Mouse (Mus musculus) lung, postnatal 0 days (tissue): ENCODE data around the gene Ppp3ca. TPM values are rescaled to one million over a fixed set of nuclear protein-coding genes. Genes with fewer than 3 reads are reported as not detected.
A peak's percentile ranks its signal among the peaks of the same experiment; 100 is the strongest.

Source experiments
- ATAC-seq: fragments of 200-750 bp; cut with Nextera tagmentation; 2 replicates; pipeline ENCODE4 v1.8.0; 2017; ENCODE audit warnings: moderate library complexity
- DNase-seq: peaks from one replicate; pipeline ENCODE4 v3.0.0-alpha.2; 2016; ENCODE audit warnings: low spot score
- H3K27ac ChIP-seq: fragments of 300-500 bp; sonication (generic); 2 replicates; pipeline ENCODE4 v1.5.1; 2014; ENCODE audit warnings: antibody characterized with exemption, mild to moderate bottlenecking, low read length, mixed read lengths
- H3K27me3 ChIP-seq: fragments of 300-500 bp; sonication (generic); replicated peaks from 2 replicates; pipeline ENCODE4 v1.6.1; 2014; ENCODE audit warnings: low read length, mixed read lengths; ENCODE audit not compliant: insufficient read depth
- H3K36me3 ChIP-seq: fragments of 300-500 bp; sonication (generic); 2 replicates; pipeline ENCODE4 v1.6.1; 2014; ENCODE audit warnings: low read length, mixed read lengths; ENCODE audit not compliant: insufficient read depth
- H3K4me1 ChIP-seq: fragments of 300-500 bp; sonication (generic); 2 replicates; pipeline ENCODE4 v1.6.1; 2014; ENCODE audit warnings: antibody characterized with exemption, low read depth, low read length, mixed read lengths; ENCODE audit not compliant: insufficient read depth
- H3K4me2 ChIP-seq: fragments of 300-500 bp; sonication (generic); replicated peaks from 2 replicates; pipeline ENCODE4 v1.6.1; 2014; ENCODE audit warnings: low read depth, mild to moderate bottlenecking, low read length, moderate library complexity, mixed read lengths
- H3K4me3 ChIP-seq: fragments of 300-500 bp; sonication (generic); 2 replicates; pipeline ENCODE4 v1.5.1; 2014; ENCODE audit warnings: low read depth, low read length
- H3K9ac ChIP-seq: fragments of 300-500 bp; sonication (generic); replicated peaks from 2 replicates; pipeline ENCODE4 v1.6.1; 2014; ENCODE audit warnings: low read depth, mild to moderate bottlenecking
- H3K9me3 ChIP-seq: fragments of 300-500 bp; sonication (generic); 2 replicates; pipeline ENCODE4 v1.6.1; 2016; ENCODE audit warnings: low read length, mixed read lengths
- CTCF ChIP-seq: IDR thresholded peaks from 2 replicates; pipeline ENCODE4 v1.5.1; 2016; ENCODE audit warnings: antibody characterized with exemption, mild to moderate bottlenecking
- EP300 ChIP-seq: IDR thresholded peaks from 2 replicates; pipeline ENCODE4 v1.6.1; 2016; ENCODE audit warnings: antibody characterized with exemption, mild to moderate bottlenecking, control low read depth
- WGBS: fragments of 180-500 bp; shearing (Covaris S2); extraction: QIAGEN DNeasy Blood & Tissue Kit; methylation state at CpG from one replicate; pipeline ENCODE4 v1.1.7; 2014; 5-methylcytosine and 5-hydroxymethylcytosine counted together
- polyA plus RNA-seq: library from polyadenylated mRNA; unstranded; fragments of >200 nt; fragmentation: Nextera tagmentation; extraction: Ambion mirVana; gene quantifications from 2 replicates; pipeline ENCODE4 v1.2.1, GENCODE M21; 2015

The Ppp3ca gene
- polyA plus RNA-seq, 1 experiment from 2014 or later, result 105 TPM

DNA sequence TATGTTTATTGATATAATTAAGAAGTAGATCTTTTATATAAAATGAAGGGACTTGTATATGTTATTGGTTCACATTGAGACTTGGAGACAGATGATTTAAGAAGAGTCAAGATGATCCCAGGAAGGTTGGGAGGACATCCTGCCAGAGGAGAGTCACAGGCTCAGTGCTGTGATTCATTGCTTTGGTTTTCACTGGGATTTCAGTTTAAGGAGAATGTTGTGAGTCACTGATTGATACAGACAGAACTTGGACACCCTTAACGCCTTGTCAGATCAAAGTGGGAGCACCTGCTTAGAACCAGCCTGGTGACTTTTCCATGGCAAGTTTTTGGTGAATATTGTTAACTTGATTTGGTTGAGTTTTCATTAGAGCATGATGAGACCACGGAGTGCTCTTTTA, 58.0 kb downstream of the Ppp3ca start:
- H3K4me3 ChIP-seq, result no peak overlapping the region
- DNase-seq, result no peak
- no peak for ATAC-seq
- H3K4me1 ChIP-seq, result peaks cover 10% of the 10 kb centered on the region; the same call in 1 of the 2 replicates
- H3K27ac ChIP-seq, result no peak overlapping the region
- no peak overlapping the region for H3K9ac ChIP-seq
- WGBS, result 80% methylated on average over 2 of the region's 2 CpGs
- H3K36me3 ChIP-seq, result no peaks in the 10 kb centered on the region
- H3K27me3 ChIP-seq, result no peaks in the 10 kb centered on the region
- TF ChIP-seq EP300, result no peak
- TF ChIP-seq CTCF, result no peak
- H3K9me3 ChIP-seq, result no peaks in the 10 kb centered on the region
- H3K4me2 ChIP-seq, result no peak overlapping the region

DNA sequence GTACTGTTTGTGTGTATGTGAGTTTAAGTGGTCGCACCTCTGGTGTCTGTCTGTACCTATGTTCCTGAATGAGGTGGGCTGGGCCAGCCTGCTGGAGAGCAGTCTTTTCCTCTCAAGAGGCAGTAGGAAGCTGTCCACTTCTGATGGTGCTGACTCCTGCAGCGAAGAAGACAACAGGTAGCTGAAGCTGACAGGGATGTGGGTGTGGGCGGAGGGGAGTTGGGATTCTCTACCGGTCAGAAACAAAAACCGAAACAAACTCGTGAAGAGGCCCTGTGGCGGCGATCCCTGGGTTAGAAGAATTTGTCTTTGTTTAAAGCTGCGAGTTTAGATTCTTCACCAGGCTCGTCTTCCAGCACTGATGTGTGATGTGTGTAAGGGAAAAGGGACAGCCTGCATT, 60.1 kb downstream of the Ppp3ca start:
- no peaks in the 10 kb centered on the region for H3K27me3 ChIP-seq
- H3K27ac ChIP-seq, result no peak overlapping the region
- TF ChIP-seq CTCF (no peak), EP300 (no peak)
- no peak overlapping the region for H3K4me2 ChIP-seq
- H3K4me3 ChIP-seq, result no peak overlapping the region
- WGBS, result 60% methylated on average over 10 of the region's 10 CpGs
- no peak for DNase-seq
- no peaks in the 10 kb centered on the region for H3K9me3 ChIP-seq
- peaks cover 7% of the 10 kb centered on the region for H3K4me1 ChIP-seq
- no peaks in the 10 kb centered on the region for H3K36me3 ChIP-seq
- H3K9ac ChIP-seq, result no peak overlapping the region
- ATAC-seq, result no peak

DNA sequence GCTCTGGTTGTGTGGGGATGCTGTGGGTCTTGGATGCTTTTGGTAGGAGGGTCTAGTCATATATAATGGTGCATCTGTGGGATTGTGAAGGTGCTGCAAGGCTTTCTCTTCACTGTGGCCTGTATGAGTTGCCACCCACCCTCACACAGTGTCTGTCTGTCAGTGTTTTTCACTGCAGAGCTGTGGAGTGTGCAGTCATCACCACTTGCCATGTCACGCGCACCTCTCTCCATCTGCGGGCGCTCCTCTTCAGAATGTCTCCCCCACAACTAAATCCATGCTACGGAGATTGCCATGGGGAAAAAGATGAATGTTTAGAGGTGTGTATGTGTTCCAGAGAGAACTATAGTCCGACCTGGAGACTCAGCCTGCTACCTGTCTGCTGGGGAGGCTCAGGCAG, 61.7 kb downstream of the Ppp3ca start:
- Histone ChIP-seq H3K27me3 (no peaks in the 10 kb centered on the region), H3K9me3 (no peaks in the 10 kb centered on the region), H3K9ac (no peak overlapping the region), H3K4me3 (no peak overlapping the region), H3K4me2 (no peak overlapping the region), H3K4me1 (peaks cover 5% of the 10 kb centered on the region), H3K27ac (no peak overlapping the region), H3K36me3 (no peaks in the 10 kb centered on the region)
- WGBS, result 87% methylated on average over 6 of the region's 6 CpGs
- ATAC-seq (no peak), DNase-seq (no peak)
- TF ChIP-seq CTCF (no peak), EP300 (no peak)

DNA sequence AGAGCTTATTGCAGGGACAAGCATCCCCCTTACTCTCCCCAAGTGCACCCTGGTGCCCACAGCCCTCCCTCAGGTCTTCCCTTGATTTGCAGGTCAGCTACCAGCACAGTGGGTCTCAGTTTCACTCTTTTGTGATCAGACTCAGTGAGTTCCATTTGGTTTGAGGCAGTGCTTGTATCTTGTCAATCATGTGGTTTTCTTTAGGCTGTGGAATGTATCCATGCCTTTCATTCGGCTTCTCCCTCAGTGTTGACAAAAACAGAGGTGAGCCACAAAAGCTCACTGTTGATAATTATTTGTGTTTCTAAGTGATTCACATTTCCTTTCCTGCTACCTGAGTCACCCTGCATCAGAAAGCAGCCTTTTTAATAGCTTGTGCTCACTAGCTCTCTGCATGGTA, 66.1 kb downstream of the Ppp3ca start:
- no peak for DNase-seq
- Histone ChIP-seq H3K4me3 (no peak overlapping the region), H3K9me3 (no peaks in the 10 kb centered on the region), H3K36me3 (no peaks in the 10 kb centered on the region), H3K4me2 (no peak overlapping the region), H3K9ac (no peak overlapping the region), H3K27ac (no peak overlapping the region), H3K27me3 (no peaks in the 10 kb centered on the region), H3K4me1 (peaks cover 7% of the 10 kb centered on the region)
- 43% methylated on average over 1 of the region's 1 CpGs for WGBS
- ATAC-seq, result no peak
- TF ChIP-seq EP300, result no peak
- no peak for TF ChIP-seq CTCF

DNA sequence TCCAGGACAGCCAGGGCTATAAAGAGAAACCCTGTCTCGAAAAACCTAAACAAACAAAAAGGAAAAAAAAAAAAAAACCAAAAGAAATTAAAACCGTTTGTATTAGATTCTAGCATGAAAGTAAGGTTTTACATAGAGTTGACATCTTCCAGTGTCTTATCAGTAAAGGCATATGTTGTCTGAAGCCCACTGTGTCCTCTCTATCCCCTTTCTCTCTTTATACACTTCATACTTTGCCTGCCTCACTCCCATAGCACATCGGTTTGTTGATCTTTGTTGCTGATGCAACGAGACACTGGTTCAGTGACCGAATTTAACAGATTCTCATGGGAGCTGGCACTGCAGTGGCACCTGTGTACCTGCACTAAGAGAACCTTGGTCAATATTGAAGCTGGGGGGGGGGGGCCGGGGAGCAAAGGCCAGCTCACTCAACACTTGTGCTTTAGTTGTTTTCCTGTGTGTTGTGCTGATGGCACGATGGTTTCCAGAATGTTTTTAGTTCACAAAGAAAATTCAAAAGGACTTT, 66.9 kb downstream of the Ppp3ca start:
- no peak overlapping the region for H3K4me3 ChIP-seq
- 61% methylated on average over 7 of the region's 7 CpGs for WGBS
- H3K4me1 ChIP-seq, result peaks cover 7% of the 10 kb centered on the region
- DNase-seq, result no peak
- H3K9ac ChIP-seq, result no peak overlapping the region
- TF ChIP-seq EP300, result no peak
- no peak for TF ChIP-seq CTCF
- no peaks in the 10 kb centered on the region for H3K36me3 ChIP-seq
- no peaks in the 10 kb centered on the region for H3K9me3 ChIP-seq
- H3K27ac ChIP-seq, result 0 out of 2 replicates have a peak overlapping the region, but pooled peaks have one; percentile 14
- ATAC-seq, result no peak
- no peak overlapping the region for H3K4me2 ChIP-seq
- H3K27me3 ChIP-seq, result no peaks in the 10 kb centered on the region

DNA sequence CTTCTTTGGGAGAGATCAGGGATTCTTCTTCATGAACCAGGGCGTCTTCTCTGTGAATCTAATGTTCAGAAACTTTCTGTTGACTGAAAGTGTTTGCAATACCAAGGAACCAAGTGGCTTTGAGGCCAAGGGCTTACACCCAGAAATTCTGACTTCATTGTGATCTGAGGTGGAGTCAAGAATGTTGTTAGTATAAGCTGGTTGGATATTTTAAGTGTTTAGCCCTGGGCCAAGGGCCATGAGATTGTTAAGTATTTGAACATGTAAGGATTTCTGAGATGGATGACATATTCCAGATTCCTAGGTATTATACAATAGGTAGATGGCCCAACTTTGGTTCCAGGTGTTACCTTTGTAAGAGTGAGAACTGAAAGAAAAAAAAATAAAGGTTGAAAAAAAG, 68.5 kb downstream of the Ppp3ca start:
- no peaks in the 10 kb centered on the region for H3K9me3 ChIP-seq
- H3K27me3 ChIP-seq, result no peaks in the 10 kb centered on the region
- H3K4me1 ChIP-seq, result peaks cover 7% of the 10 kb centered on the region
- DNase-seq, result peak; percentile 91
- no peak overlapping the region for H3K9ac ChIP-seq
- H3K4me2 ChIP-seq, result 0 out of 2 replicates have a peak overlapping the region, but pooled peaks have one; percentile 11
- peak; percentile 85 for ATAC-seq
- 77% methylated on average over 1 of the region's 1 CpGs for WGBS
- H3K27ac ChIP-seq, result peak overlapping the region; percentile 66
- no peak overlapping the region for H3K4me3 ChIP-seq
- H3K36me3 ChIP-seq, result no peaks in the 10 kb centered on the region
- TF ChIP-seq CTCF (no peak), EP300 (peak; percentile 100)

DNA sequence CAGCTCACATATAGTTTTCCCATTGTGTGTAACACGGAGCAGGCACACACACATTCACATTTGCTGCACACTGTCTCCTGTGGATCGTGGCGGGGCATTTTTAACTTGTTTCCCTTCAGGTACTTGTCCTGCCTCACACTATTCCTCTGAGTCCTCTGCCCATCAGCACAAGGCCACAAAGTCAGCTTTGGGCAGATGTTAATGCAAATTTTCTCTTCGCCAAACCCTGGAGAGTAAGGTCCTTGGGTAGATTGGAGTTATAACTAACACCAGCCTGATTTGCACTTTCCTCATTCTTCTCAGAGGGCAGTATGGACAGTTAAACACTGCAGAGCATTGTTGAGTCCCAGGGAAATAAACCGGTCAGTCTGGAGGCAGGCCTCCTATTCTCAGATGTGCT, 69.0 kb downstream of the Ppp3ca start:
- peaks cover 8% of the 10 kb centered on the region for H3K4me1 ChIP-seq
- no peaks in the 10 kb centered on the region for H3K9me3 ChIP-seq
- H3K4me2 ChIP-seq, result 0 out of 2 replicates have a peak overlapping the region, but pooled peaks have one; percentile 11
- WGBS, result 65% methylated on average over 5 of the region's 5 CpGs
- peak overlapping the region; percentile 66 for H3K27ac ChIP-seq
- H3K9ac ChIP-seq, result no peak overlapping the region
- DNase-seq, result no peak
- no peaks in the 10 kb centered on the region for H3K36me3 ChIP-seq
- no peak for ATAC-seq
- no peak overlapping the region for H3K4me3 ChIP-seq
- H3K27me3 ChIP-seq, result no peaks in the 10 kb centered on the region
- TF ChIP-seq EP300 (no peak), CTCF (no peak)
